Mouse (Mus musculus): ENCODE results near the gene Bcas3.

Bcas3 gene

GRCm38 (mm10) chr11:85792534-85793215 lies 439.7 kb downstream of the Bcas3 start:
- peak; percentile 40 for DNase-seq (ENCODE audit: low spot score)

GRCm38 (mm10) chr11:85799456-85799855 lies 446.5 kb downstream of the Bcas3 start:
- no peak for DNase-seq (ENCODE audit: low spot score)

- DNase-seq (ENCODE audit: low spot score): no peak
These were observed 446.9 kb downstream of the Bcas3 start for GRCm38 (mm10) chr11:85799856-85800255.

GRCm38 (mm10) chr11:85800380-85800779 lies 447.4 kb downstream of the Bcas3 start:
- no peak for DNase-seq (ENCODE audit: low spot score)

GRCm38 (mm10) chr11:85804048-85804447 lies 451.1 kb downstream of the Bcas3 start:
- no peak for DNase-seq (ENCODE audit: low spot score)

GRCm38 (mm10) chr11:85805779-85806178 lies 452.8 kb downstream of the Bcas3 start:
- no peak for DNase-seq (ENCODE audit: low spot score)

- DNase-seq (ENCODE audit: low spot score): no peak
These were observed 454.4 kb downstream of the Bcas3 start for GRCm38 (mm10) chr11:85807353-85807752.

GRCm38 (mm10) chr11:85811229-85811628 lies 458.3 kb downstream of the Bcas3 start:
- DNase-seq (ENCODE audit: low spot score): no peak

GRCm38 (mm10) chr11:85811676-85812075 lies 458.7 kb downstream of the Bcas3 start:
- no peak for DNase-seq (ENCODE audit: low spot score)

GRCm38 (mm10) chr11:85812201-85812966 lies 459.4 kb downstream of the Bcas3 start:
- DNase-seq (ENCODE audit: low spot score): no peak

GRCm38 (mm10) chr11:85814678-85815077 lies 461.7 kb downstream of the Bcas3 start:
- DNase-seq (ENCODE audit: low spot score): no peak

GRCm38 (mm10) chr11:85816471-85816870 lies 463.5 kb downstream of the Bcas3 start:
- DNase-seq (ENCODE audit: low spot score): no peak

- DNase-seq (ENCODE audit: low spot score): no peak
These were observed 465.4 kb downstream of the Bcas3 start for GRCm38 (mm10) chr11:85818401-85818800.

- no peak for DNase-seq (ENCODE audit: low spot score)
These were observed 468.0 kb downstream of the Bcas3 start for GRCm38 (mm10) chr11:85820959-85821358.

- DNase-seq (ENCODE audit: low spot score): no peak
These were observed 468.7 kb downstream of the Bcas3 start for GRCm38 (mm10) chr11:85821659-85822058.

GRCm38 (mm10) chr11:85823181-85823580 lies 470.2 kb downstream of the Bcas3 start:
- DNase-seq (ENCODE audit: low spot score): peak; percentile 91

- DNase-seq (ENCODE audit: low spot score): no peak
These were observed 470.8 kb downstream of the Bcas3 start for GRCm38 (mm10) chr11:85823794-85824193.

GRCm38 (mm10) chr11:85825031-85825430 lies 472.1 kb downstream of the Bcas3 start:
- DNase-seq (ENCODE audit: low spot score): no peak

GRCm38 (mm10) chr11:85825823-85826222 lies 472.9 kb downstream of the Bcas3 start:
- no peak for DNase-seq (ENCODE audit: low spot score)

- DNase-seq (ENCODE audit: low spot score): no peak
These were observed 474.4 kb downstream of the Bcas3 start for GRCm38 (mm10) chr11:85827342-85827741.

GRCm38 (mm10) chr11:85828691-85829519 lies 475.9 kb downstream of the Bcas3 start:
- no peak for DNase-seq (ENCODE audit: low spot score)

Measured in urinary bladder, postnatal 25 days (tissue).